Mouse (Mus musculus): ENCODE data around the gene Ltb. TPM values are rescaled to one million over a fixed set of nuclear protein-coding genes. Genes with fewer than 3 reads are reported as not detected.

The Ltb gene
- total and polyA plus RNA-seq, 3 experiments: 1.1 to 1.5 TPM; not detected in 1

DNA sequence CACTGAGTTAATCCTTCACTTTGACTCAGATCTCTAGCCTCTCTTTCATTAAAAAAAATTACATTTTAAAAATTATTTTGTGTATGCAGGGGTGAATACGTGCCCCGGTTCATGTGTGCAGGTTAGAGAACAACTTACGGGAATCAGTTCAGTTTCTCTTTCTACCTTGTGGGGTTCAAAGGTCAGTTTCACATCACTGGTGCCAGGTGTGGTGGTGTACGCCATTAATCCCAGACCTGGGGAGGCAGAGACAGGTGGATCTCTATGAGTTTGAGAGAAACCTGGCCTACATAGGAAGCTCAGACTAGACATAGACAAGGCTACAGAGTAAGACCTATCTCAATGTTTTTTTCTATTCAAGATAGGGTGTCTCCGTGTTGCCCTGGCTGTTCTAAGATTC is 18.8 kb downstream of the Ltb start:
- H3K4me1 ChIP-seq (ENCODE audit: control insufficient read depth in 1 of 2, insufficient read depth in 2 of 2, low read length in 2 of 2): peaks cover 7 to 28% of the 10 kb centered on the region in 2 experiments
- no peaks in the 10 kb centered on the region for H3K27me3 ChIP-seq (ENCODE audit: control insufficient read depth in 1 of 2, insufficient read depth in 2 of 2, low read length in 2 of 2)
- H3K79me2 ChIP-seq (ENCODE audit: control insufficient read depth, insufficient read depth, low read length, poor library complexity): no peaks in the 10 kb centered on the region; the same call in 1 of the 2 replicates
- TF ChIP-seq E2F4 (IDR thresholded peaks at IDR 0.05; ENCODE audit: borderline replicate concordance, low read depth, low read length): no peak
- no peak for TF ChIP-seq HCFC1 (IDR thresholded peaks at IDR 0.05; ENCODE audit: low read depth, low read length)
- no peak for TF ChIP-seq MYB (IDR thresholded peaks at IDR 0.05; ENCODE audit: low read depth, low read length)
- no peak for TF ChIP-seq MYC (IDR thresholded peaks at IDR 0.05; ENCODE audit: low read depth, low read length)
- TF ChIP-seq GATA1 (IDR thresholded peaks at IDR 0.05; ENCODE audit: low read depth, low read length): no peak
- TF ChIP-seq USF1 (IDR thresholded peaks at IDR 0.05; ENCODE audit: low read depth, low read length): no peak
- TF ChIP-seq NELFE (IDR thresholded peaks at IDR 0.05; ENCODE audit: low read depth, low read length): no peak
- TF ChIP-seq TAL1 (IDR thresholded peaks at IDR 0.05; ENCODE audit: low read length): no peak
- TF ChIP-seq ETS1 (IDR thresholded peaks at IDR 0.05; ENCODE audit: low read depth, low read length): no peak
- no peak for TF ChIP-seq CHD1 (IDR thresholded peaks at IDR 0.05; ENCODE audit: low read depth, low read length)
- TF ChIP-seq SMC3 (IDR thresholded peaks at IDR 0.05; ENCODE audit: low read depth, low read length): no peak
- no peak for TF ChIP-seq ZKSCAN1 (IDR thresholded peaks at IDR 0.05; ENCODE audit: low read depth, low read length)
- H3K4me3 ChIP-seq (ENCODE audit: control insufficient read depth in 1 of 2, insufficient read depth in 1 of 2, low read depth in 2 of 2, low read length in 2 of 2): no peak overlapping the region
- no peaks in the 10 kb centered on the region for H3K9me3 ChIP-seq (replicated peaks; ENCODE audit: insufficient read depth, low read length)
- no peak overlapping the region for H3K27ac ChIP-seq (ENCODE audit: control insufficient read depth, low read depth, low read length)
- H3K9ac ChIP-seq (ENCODE audit: control insufficient read depth, low read depth, low read length, poor library complexity, severe bottlenecking): no peak overlapping the region
- DNase-seq (ENCODE audit: low read depth, low spot score): no peak
- H3K36me3 ChIP-seq (ENCODE audit: control insufficient read depth in 1 of 2, insufficient read depth in 2 of 2, low read length in 2 of 2): peaks cover 0 to 18% of the 10 kb centered on the region in 2 experiments; a peak in 2 of 4 replicates

DNA sequence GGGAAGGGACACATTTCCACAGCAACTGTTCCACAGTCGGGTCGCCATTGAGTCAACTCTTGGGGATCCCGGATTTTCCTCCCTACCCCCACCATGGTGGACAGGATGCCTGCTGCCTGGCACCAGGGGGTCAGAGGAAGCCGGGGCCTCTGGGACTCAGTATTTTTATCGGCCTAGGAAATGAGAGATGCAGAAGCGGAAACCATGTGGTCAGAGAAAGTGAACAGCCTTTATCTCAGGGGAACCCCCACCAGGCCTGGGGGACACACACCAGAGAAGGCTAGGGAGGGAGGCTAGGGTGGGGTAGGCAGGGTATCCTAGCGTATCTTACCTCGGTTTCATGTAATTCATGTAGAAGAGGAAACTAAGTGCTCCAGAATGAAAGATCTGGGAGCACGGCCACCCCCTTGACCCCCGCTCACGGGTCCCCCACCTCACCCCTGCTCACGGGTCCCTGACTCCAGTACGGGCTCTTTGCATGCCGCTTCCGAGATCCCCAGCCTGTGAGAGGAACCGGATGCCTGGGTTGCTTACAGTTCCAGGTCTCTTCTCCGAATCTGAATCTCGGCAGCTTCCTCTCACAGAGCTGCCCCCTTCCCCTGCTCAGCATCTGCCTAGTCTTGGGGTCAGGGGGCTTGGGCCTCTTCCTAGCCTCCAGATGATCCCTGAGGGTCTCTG is 24.4 kb downstream of the Ltb start:
- Histone ChIP-seq H3K4me3 (ENCODE audit: control insufficient read depth in 1 of 2, insufficient read depth in 1 of 2, low read depth in 2 of 2, low read length in 2 of 2) (peak overlapping the region in 1 of 2 experiments; percentile 16; a peak in 1 of 4 replicates), H3K36me3 (ENCODE audit: control insufficient read depth in 1 of 2, insufficient read depth in 2 of 2, low read length in 2 of 2) (peaks cover 0 to 27% of the 10 kb centered on the region in 2 experiments; a peak in 3 of 4 replicates), H3K9me3 (replicated peaks; ENCODE audit: insufficient read depth, low read length) (no peaks in the 10 kb centered on the region), H3K27me3 (ENCODE audit: control insufficient read depth in 1 of 2, insufficient read depth in 2 of 2, low read length in 2 of 2) (no peaks in the 10 kb centered on the region), H3K9ac (ENCODE audit: control insufficient read depth, low read depth, low read length, poor library complexity, severe bottlenecking) (peak overlapping the region; percentile 61), H3K4me1 (ENCODE audit: control insufficient read depth in 1 of 2, insufficient read depth in 2 of 2, low read length in 2 of 2) (peaks cover 6 to 30% of the 10 kb centered on the region in 2 experiments), H3K79me2 (ENCODE audit: control insufficient read depth, insufficient read depth, low read length, poor library complexity) (no peaks in the 10 kb centered on the region; the same call in 1 of the 2 replicates), H3K27ac (ENCODE audit: control insufficient read depth, low read depth, low read length) (peak overlapping the region; percentile 94)
- peak; percentile 85 for DNase-seq (ENCODE audit: low read depth, low spot score)
- TF ChIP-seq TCF12 (IDR thresholded peaks at IDR 0.05; ENCODE audit: low read depth, low read length): peak; percentile 56; the same call in 1 of the 2 replicates
- 0 out of 2 replicates have a peak, but pooled peaks have one; percentile 33 for TF ChIP-seq MEF2A (IDR thresholded peaks at IDR 0.05; ENCODE audit: extremely low read depth, insufficient replicate concordance, low read depth, low read length, poor library complexity, severe bottlenecking)
- TF ChIP-seq UBTF (IDR thresholded peaks at IDR 0.05; ENCODE audit: borderline replicate concordance, insufficient read depth, low read depth, low read length): no peak
- TF ChIP-seq RCOR1 (IDR thresholded peaks at IDR 0.05; ENCODE audit: low read depth, low read length): peak; percentile 36; the same call in 1 of the 2 replicates
- peak; percentile 83; the same call in 1 of the 2 replicates for TF ChIP-seq MAZ (IDR thresholded peaks at IDR 0.05; ENCODE audit: low read depth, low read length)
- 0 out of 2 replicates have a peak, but pooled peaks have one; percentile 20 for TF ChIP-seq ELF1 (IDR thresholded peaks at IDR 0.05; ENCODE audit: low read depth, low read length)
- TF ChIP-seq HCFC1 (IDR thresholded peaks at IDR 0.05; ENCODE audit: low read depth, low read length): no peak
- peak; percentile 85 for TF ChIP-seq ETS1 (IDR thresholded peaks at IDR 0.05; ENCODE audit: low read depth, low read length)
- peak; percentile 24; the same call in 1 of the 2 replicates for TF ChIP-seq CHD2 (IDR thresholded peaks at IDR 0.05; ENCODE audit: low read length)
- TF ChIP-seq NRF1 (IDR thresholded peaks at IDR 0.05; ENCODE audit: insufficient read depth, low read depth, low read length, poor library complexity, severe bottlenecking): no peak
- TF ChIP-seq MYB (IDR thresholded peaks at IDR 0.05; ENCODE audit: low read depth, low read length): no peak
- peak; percentile 55; the same call in 1 of the 2 replicates for TF ChIP-seq USF1 (IDR thresholded peaks at IDR 0.05; ENCODE audit: low read depth, low read length)
- TF ChIP-seq MXI1 (IDR thresholded peaks at IDR 0.05; ENCODE audit: low read depth, low read length): peak; percentile 43; the same call in 1 of the 2 replicates
- TF ChIP-seq BHLHE40 (IDR thresholded peaks at IDR 0.05; ENCODE audit: borderline replicate concordance, low read depth, low read length): peak; percentile 57; the same call in 1 of the 2 replicates
- TF ChIP-seq E2F4 (IDR thresholded peaks at IDR 0.05; ENCODE audit: borderline replicate concordance, low read depth, low read length): no peak
- TF ChIP-seq SMC3 (IDR thresholded peaks at IDR 0.05; ENCODE audit: low read depth, low read length): no peak
- peak; percentile 52 for TF ChIP-seq MAX (IDR thresholded peaks at IDR 0.05; ENCODE audit: low read length)
- peak; percentile 66 for TF ChIP-seq TAL1 (IDR thresholded peaks at IDR 0.05; ENCODE audit: low read length)
- peak; percentile 81 for TF ChIP-seq SIN3A (IDR thresholded peaks at IDR 0.05; ENCODE audit: low read length)
- 0 out of 2 replicates have a peak, but pooled peaks have one; percentile 13 for TF ChIP-seq NELFE (IDR thresholded peaks at IDR 0.05; ENCODE audit: low read depth, low read length)
- TF ChIP-seq TBP (IDR thresholded peaks at IDR 0.05; ENCODE audit: low read depth, low read length): 0 out of 2 replicates have a peak, but pooled peaks have one; percentile 12
- no peak for TF ChIP-seq POLR2AphosphoS5 (IDR thresholded peaks at IDR 0.05; ENCODE audit: borderline replicate concordance, low read depth, low read length)
- peak in 1 of 2 experiments; percentile 27; a peak in 1 of 4 replicates for TF ChIP-seq POLR2A (IDR thresholded peaks at IDR 0.05; ENCODE audit: control insufficient read depth in 1 of 2, insufficient read depth in 1 of 2, low read depth in 1 of 2, low read length in 2 of 2, poor library complexity in 1 of 2)
